Mouse (Mus musculus) forebrain, embryonic 16.5 days (tissue): ENCODE data around the gene Eral1. TPM values are rescaled to one million over a fixed set of nuclear protein-coding genes. Genes with fewer than 3 reads are reported as not detected.

Source experiments
- ATAC-seq: fragments of 200-750 bp; cut with Nextera tagmentation; 2 replicates; pipeline ENCODE4 v1.8.0; 2017; ENCODE audit warnings: mild to moderate bottlenecking, moderate library complexity
- H3K27ac ChIP-seq: fragments of 300-500 bp; sonication (generic); 2 replicates; pipeline ENCODE4 v1.5.1; 2014; ENCODE audit warnings: low read length, control low read depth
- H3K27me3 ChIP-seq: fragments of 300-500 bp; sonication (generic); replicated peaks from 2 replicates; pipeline ENCODE4 v1.6.1; 2014; ENCODE audit warnings: low read length; ENCODE audit not compliant: control insufficient read depth, insufficient read depth
- H3K36me3 ChIP-seq: fragments of 300-500 bp; sonication (generic); 2 replicates; pipeline ENCODE4 v1.6.1; 2014; ENCODE audit not compliant: control insufficient read depth, insufficient read depth
- H3K4me1 ChIP-seq: fragments of 300-500 bp; sonication (generic); replicated peaks from 2 replicates; pipeline ENCODE4 v1.6.1; 2014; ENCODE audit warnings: low read length; ENCODE audit not compliant: control insufficient read depth, insufficient read depth
- H3K4me2 ChIP-seq: fragments of 300-500 bp; sonication (generic); 2 replicates; pipeline ENCODE4 v1.6.1; 2014; ENCODE audit warnings: mild to moderate bottlenecking, low read length, control low read depth
- H3K4me3 ChIP-seq: fragments of 300-500 bp; sonication (generic); replicated peaks from 2 replicates; pipeline ENCODE4 v1.5.1; 2014; ENCODE audit warnings: mild to moderate bottlenecking, low read length, control low read depth
- H3K9ac ChIP-seq: fragments of 300-500 bp; sonication (generic); replicated peaks from 2 replicates; pipeline ENCODE4 v1.6.1; 2014; ENCODE audit warnings: low read depth, low read length, control low read depth
- H3K9me3 ChIP-seq: fragments of 300-500 bp; sonication (generic); 2 replicates; pipeline ENCODE4 v1.6.1; 2016; ENCODE audit warnings: low read length; ENCODE audit not compliant: control insufficient read depth
- WGBS: fragments of 180-500 bp; shearing (Covaris S2); extraction: QIAGEN DNeasy Blood & Tissue Kit; methylation state at CpG from one replicate; pipeline ENCODE4 v1.1.7; 2014; 5-methylcytosine and 5-hydroxymethylcytosine counted together
- polyA plus RNA-seq: library from polyadenylated mRNA; unstranded; fragments of >200 nt; fragmentation: Nextera tagmentation; extraction: Ambion mirVana; gene quantifications from 2 replicates; pipeline ENCODE4 v1.2.1, GENCODE M21; 2015

Eral1 gene
- polyA plus RNA-seq, 1 experiment from 2014 or later, result 34.3 TPM

DNA sequence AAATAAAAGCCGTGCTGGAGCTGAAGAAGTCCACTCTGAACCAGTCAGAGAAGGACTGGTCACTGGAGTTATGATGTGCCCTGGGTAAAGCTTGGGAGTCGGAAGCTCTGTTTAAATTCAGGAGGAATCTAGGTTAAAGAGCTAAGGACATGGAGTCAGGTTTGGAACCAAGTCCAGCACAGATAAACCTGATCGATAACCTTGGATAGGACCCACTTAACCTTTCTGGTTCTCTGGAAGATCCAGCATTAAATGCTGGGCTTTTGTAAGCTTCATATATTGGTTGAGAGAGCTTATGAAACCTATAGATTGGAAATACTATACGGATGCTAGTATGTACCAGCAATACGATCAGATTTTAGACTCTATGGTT, 14.9 kb upstream of the Eral1 start:
- Histone ChIP-seq H3K4me1 (peaks cover 16% of the 10 kb centered on the region), H3K4me3 (peak overlapping the region; percentile 90), H3K9ac (peak overlapping the region; percentile 87), H3K9me3 (no peaks in the 10 kb centered on the region), H3K27me3 (no peaks in the 10 kb centered on the region), H3K4me2 (peak overlapping the region; percentile 81), H3K27ac (no peak overlapping the region), H3K36me3 (no peaks in the 10 kb centered on the region)
- ATAC-seq, result no peak
- 31% methylated on average over 5 of the region's 5 CpGs for WGBS

DNA sequence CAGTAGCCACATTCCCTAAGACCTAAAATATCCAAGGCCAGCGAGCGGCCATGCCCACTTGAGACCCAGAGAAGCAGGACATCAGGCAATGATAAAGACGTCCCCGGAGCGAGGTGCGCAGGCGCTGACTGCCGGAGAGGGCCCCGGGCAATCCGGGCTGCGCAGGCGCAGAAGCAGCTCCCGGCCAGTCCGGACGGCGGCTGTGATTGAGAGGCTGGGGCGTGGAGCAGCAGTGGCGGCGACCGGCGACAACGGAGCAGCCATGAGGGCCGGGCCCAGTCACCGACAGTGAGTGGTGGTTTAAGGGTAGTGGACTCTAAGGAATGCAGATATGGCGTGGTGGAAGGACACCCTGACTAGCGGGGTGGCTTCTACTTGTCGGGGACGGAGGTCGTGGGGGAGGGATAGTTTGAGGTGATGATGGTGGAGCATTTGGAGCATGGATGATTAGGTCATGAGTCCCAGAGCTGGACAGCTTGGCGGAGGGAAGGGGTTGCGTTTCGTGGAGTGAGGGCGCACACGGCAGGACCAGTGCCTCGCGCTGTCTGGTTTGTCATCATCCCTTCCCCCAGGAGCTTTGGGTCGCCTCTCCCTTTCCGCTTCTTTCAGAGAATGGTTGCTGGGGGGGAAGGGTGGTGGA, 14.4 kb upstream of the Eral1 start, which contains the start of gene Fam222b:
Gene Fam222b (plus strand): TSS at position 157 of the 640 bp plus-strand sequence.
- H3K4me2 ChIP-seq, result peak within 1 kb of the TSS; percentile 81
- H3K27me3 ChIP-seq, result no peaks in the 10 kb centered on the region
- peak; percentile 98 for ATAC-seq
- no peaks in the 10 kb centered on the region for H3K9me3 ChIP-seq
- peak within 1 kb of the TSS; percentile 87 for H3K9ac ChIP-seq
- H3K27ac ChIP-seq, result peak within 1 kb of the TSS; percentile 61
- H3K36me3 ChIP-seq, result no peaks in the 10 kb centered on the region
- H3K4me3 ChIP-seq, result peak within 1 kb of the TSS; percentile 90
- peaks cover 16% of the 10 kb centered on the region for H3K4me1 ChIP-seq
- WGBS, result under 1% methylated on average over 38 of the region's 38 CpGs

DNA sequence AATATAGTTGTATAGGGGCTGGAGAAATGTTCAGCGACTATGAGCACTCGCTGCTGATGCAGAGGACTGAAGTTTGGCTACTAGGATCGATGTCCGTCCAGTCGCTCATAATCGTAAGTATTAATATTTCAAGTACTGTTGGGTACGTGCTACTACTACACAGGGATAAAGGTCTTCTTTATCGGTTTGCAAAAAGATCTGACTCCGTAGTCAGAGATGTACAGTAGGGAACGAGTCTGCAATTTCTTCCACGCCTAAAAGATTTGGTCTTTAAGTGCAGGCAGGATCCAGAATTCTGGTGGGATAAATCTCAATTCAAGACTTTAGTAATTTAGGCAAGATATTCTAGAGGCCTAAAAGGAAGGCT, 13.9 kb upstream of the Eral1 start:
- ATAC-seq, result peak; percentile 37; the same call in 1 of the 2 replicates
- H3K27me3 ChIP-seq, result no peaks in the 10 kb centered on the region
- peak overlapping the region; percentile 87 for H3K9ac ChIP-seq
- H3K4me3 ChIP-seq, result peak overlapping the region; percentile 90
- peak overlapping the region; percentile 61 for H3K27ac ChIP-seq
- peak overlapping the region; percentile 81 for H3K4me2 ChIP-seq
- 52% methylated on average over 11 of the region's 11 CpGs for WGBS
- H3K9me3 ChIP-seq, result no peaks in the 10 kb centered on the region
- H3K36me3 ChIP-seq, result no peaks in the 10 kb centered on the region
- peaks cover 16% of the 10 kb centered on the region for H3K4me1 ChIP-seq

DNA sequence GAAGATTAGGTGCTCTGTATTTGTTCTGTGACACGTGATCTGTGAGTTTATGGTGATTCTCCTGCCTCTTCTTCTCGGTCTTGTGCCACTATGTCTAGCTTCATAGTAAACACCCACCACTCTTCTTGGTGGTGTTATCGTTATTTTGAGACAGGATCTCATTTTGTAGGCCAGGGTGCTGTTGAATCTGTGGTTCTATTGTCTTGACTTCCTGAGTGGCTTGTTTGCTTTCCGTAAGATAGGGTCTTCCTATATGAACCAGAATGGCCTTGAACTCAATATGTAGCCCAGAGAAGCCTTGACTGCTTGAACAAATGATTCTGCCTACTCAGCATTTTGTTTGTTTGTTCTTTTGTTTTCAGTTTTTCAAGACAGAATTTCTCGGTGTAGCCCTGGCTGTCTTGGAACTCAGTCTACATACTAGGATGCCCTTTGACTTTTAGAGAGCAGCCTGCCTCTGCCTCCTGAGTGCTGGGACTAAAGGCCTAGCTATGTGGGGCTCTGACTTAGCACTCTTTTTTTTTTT, 7.6 kb upstream of the Eral1 start:
- Histone ChIP-seq H3K27ac (no peak overlapping the region), H3K4me3 (no peak overlapping the region), H3K9me3 (no peaks in the 10 kb centered on the region), H3K27me3 (no peaks in the 10 kb centered on the region), H3K36me3 (no peaks in the 10 kb centered on the region), H3K4me1 (no peaks in the 10 kb centered on the region), H3K9ac (no peak overlapping the region), H3K4me2 (no peak overlapping the region)
- ATAC-seq, result no peak
- 80% methylated on average over 5 of the region's 5 CpGs for WGBS

DNA sequence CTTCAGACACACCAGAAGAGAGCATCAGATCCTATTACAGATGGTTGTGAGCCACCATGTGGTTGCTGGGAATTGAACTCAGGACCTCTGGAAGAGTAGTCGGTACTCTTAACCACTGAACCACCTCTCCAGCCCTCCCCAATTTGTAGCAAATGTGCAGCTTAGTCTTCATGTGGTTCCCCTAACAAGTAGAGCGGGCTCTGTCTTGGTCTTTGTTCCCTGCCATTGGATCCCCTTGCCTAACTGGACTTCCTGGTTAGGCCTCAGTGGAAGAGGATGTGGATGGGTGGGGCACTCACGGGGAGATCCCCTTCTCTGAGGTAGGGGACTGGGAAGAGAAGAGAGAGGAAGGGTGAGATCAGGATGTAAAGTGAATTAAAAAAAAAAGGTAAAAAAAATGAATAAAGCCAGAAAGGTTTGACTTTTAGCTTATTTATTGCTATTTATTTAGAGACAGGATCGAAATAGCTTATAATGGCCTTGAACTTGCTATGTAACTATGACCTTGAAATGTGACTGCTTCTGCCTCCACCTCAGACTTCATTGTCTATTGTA, 6.8 kb upstream of the Eral1 start:
- 85% methylated on average over 4 of the region's 4 CpGs for WGBS
- no peak for ATAC-seq

DNA sequence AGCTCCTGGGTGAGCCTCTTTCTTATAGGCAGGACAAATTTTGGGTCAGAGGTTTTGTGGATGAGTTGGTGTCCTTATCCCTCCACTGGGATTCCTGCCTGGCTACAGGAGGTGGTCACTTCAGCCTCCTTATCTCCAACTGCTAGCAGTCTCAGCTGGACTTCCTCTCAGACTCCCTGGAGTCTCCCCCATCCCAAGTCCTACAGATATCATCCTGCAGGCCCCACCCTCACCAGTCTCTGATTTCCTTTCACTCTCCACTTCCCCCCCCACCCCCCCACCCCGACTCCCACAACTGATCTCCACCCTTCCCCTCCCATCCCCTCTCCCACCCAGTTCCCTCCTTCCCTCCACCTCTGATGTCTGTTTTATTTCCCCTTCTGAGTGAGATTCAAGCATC, 3.4 kb upstream of the Eral1 start:
- no peak for ATAC-seq
- WGBS, result 43% methylated on average over 1 of the region's 1 CpGs
- H3K4me1 ChIP-seq, result peaks cover 15% of the 10 kb centered on the region

More for the DNA sequence above, 6.8 kb upstream of the Eral1 start:
- no peaks in the 10 kb centered on the region for H3K36me3 ChIP-seq
- H3K27ac ChIP-seq, result no peak overlapping the region
- H3K27me3 ChIP-seq, result no peaks in the 10 kb centered on the region
- no peak overlapping the region for H3K9ac ChIP-seq
- H3K9me3 ChIP-seq, result no peaks in the 10 kb centered on the region
- H3K4me2 ChIP-seq, result no peak overlapping the region
- no peaks in the 10 kb centered on the region for H3K4me1 ChIP-seq
- no peak overlapping the region for H3K4me3 ChIP-seq

DNA sequence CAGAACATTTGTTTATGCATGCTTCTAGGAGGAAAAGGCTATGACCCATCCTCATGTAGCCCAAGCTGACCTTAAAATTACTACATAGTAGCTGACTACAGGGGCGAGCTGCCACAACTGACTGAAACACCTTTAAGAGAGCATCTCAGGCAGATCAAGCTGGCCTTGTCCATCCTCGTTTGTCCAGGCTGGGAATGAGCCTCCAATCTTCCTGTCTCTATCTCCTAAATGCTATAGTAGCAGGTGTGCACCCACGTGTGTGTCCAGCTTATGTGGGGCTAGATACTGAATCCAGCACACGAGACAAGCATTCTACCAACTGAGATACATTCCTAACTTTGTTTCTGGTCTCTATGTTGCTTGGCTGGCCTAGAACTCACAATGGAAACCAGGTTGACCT, 5.5 kb downstream of the Eral1 start:
- Histone ChIP-seq H3K4me1 (peaks cover 9% of the 10 kb centered on the region), H3K27ac (no peak overlapping the region), H3K9me3 (no peaks in the 10 kb centered on the region), H3K4me3 (no peak overlapping the region), H3K9ac (no peak overlapping the region), H3K4me2 (no peak overlapping the region), H3K27me3 (no peaks in the 10 kb centered on the region), H3K36me3 (peaks cover 15% of the 10 kb centered on the region)
- 91% methylated on average over 4 of the region's 4 CpGs for WGBS
- no peak for ATAC-seq

More for the DNA sequence above, 3.4 kb upstream of the Eral1 start:
- H3K4me2 ChIP-seq, result no peak overlapping the region
- H3K4me3 ChIP-seq, result no peak overlapping the region
- H3K27ac ChIP-seq, result no peak overlapping the region
- H3K27me3 ChIP-seq, result no peaks in the 10 kb centered on the region
- H3K9me3 ChIP-seq, result no peaks in the 10 kb centered on the region
- H3K9ac ChIP-seq, result no peak overlapping the region
- H3K36me3 ChIP-seq, result no peaks in the 10 kb centered on the region

DNA sequence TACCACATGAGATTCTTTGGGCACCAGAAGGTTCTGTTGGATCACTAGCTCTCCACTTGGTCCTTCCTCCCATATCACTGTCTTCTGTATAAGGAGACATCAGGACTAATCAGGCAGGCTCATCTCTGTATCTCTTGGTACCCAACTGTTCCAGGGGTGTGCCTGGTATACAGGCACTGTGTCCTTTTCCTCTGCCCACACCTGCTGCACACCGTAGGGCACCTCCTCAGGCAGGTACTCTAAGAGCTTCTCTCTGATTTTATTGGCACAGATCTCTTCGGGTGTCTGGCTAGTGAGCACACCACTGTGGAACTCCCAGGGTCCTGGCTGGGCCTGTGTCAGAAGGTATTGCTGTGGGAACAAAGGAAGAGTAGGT, 5.9 kb downstream of the Eral1 start:
- Histone ChIP-seq H3K27ac (no peak overlapping the region), H3K4me1 (peaks cover 5% of the 10 kb centered on the region), H3K36me3 (peaks cover 15% of the 10 kb centered on the region), H3K27me3 (no peaks in the 10 kb centered on the region), H3K4me2 (no peak overlapping the region), H3K4me3 (no peak overlapping the region), H3K9ac (no peak overlapping the region), H3K9me3 (no peaks in the 10 kb centered on the region)
- no peak for ATAC-seq
- 93% methylated on average over 2 of the region's 2 CpGs for WGBS

DNA sequence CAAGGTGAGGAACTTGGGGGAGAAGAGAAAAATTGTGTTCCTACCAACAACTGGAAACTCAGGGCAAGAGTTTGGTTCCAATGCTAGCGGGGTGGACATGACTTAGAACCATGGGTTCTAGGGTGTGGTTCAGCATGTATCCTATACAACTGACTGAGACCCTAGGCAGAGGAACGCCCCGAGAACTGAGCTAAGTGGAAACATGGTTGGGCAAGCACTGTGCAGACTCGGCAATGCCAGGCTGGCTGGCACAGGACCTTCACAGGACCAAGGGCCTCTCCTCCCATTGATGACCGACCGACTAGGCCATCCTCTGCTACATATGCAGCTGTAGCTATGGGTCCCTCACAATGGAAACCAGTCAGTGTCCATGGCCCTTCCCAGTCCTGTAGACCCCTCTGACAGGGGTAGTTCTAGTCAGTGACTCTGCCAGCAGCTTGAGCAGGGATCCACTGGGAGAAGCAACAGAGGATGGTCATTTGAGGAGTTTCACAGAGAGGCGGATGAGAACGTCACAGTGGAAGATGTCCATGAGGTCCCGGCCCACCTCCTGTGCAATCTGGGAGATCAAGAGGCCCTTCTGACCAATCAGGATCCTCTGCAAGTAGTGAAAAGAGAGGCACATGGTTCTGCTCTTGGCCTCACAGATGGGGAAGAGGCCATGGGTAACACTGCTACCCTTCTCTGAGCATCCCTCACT, 6.5 kb downstream of the Eral1 start:
- ATAC-seq, result no peak
- H3K36me3 ChIP-seq, result peaks cover 15% of the 10 kb centered on the region

More for the DNA sequence above, 6.5 kb downstream of the Eral1 start:
- no peak overlapping the region for H3K4me2 ChIP-seq
- no peak overlapping the region for H3K9ac ChIP-seq
- no peak overlapping the region for H3K4me3 ChIP-seq
- 92% methylated on average over 9 of the region's 9 CpGs for WGBS
- H3K9me3 ChIP-seq, result no peaks in the 10 kb centered on the region
- H3K27me3 ChIP-seq, result no peaks in the 10 kb centered on the region
- H3K27ac ChIP-seq, result no peak overlapping the region
- no peaks in the 10 kb centered on the region for H3K4me1 ChIP-seq
